Mouse (Mus musculus) neural tube, embryonic 11.5 days (tissue): ENCODE results near the gene Gm42372. TPM values are rescaled to one million over a fixed set of nuclear protein-coding genes. Genes with fewer than 3 reads are reported as not detected.
A peak's percentile ranks its signal among the peaks of the same experiment; 100 is the strongest.

Experiments used
- ATAC-seq: fragments of 200-750 bp; cut with Nextera tagmentation; 2 replicates; pipeline ENCODE4 v1.8.0; 2017; ENCODE audit warnings: moderate number of reproducible peaks, mild to moderate bottlenecking, moderate TSS enrichment, moderate library complexity; ENCODE audit not compliant: insufficient read depth, low FRiP score, low TSS enrichment
- DNase-seq: peaks from one replicate; pipeline ENCODE4 v3.0.0-alpha.2; 2015; ENCODE audit warnings: low spot score
- H3K27ac ChIP-seq: fragments of 300-500 bp; sonication (generic); 2 replicates; pipeline ENCODE4 v1.5.1; 2014; ENCODE audit warnings: low read depth, mild to moderate bottlenecking, low read length
- H3K27me3 ChIP-seq: fragments of 300-500 bp; sonication (generic); 2 replicates; pipeline ENCODE4 v1.6.1; 2014; ENCODE audit warnings: mild to moderate bottlenecking, low read length, mixed read lengths; ENCODE audit not compliant: control insufficient read depth, insufficient read depth
- H3K36me3 ChIP-seq: fragments of 300-500 bp; sonication (generic); 2 replicates; pipeline ENCODE4 v1.6.1; 2014; ENCODE audit warnings: mild to moderate bottlenecking, low read length, moderate library complexity, mixed read lengths; ENCODE audit not compliant: control insufficient read depth, insufficient read depth
- H3K4me1 ChIP-seq: fragments of 300-500 bp; sonication (generic); 2 replicates; pipeline ENCODE4 v1.6.1; 2014; ENCODE audit warnings: low read length, mixed read lengths; ENCODE audit not compliant: control insufficient read depth, insufficient read depth
- H3K4me2 ChIP-seq: fragments of 300-500 bp; sonication (generic); 2 replicates; pipeline ENCODE4 v1.6.1; 2014; ENCODE audit warnings: low read depth, mild to moderate bottlenecking, moderate library complexity
- H3K4me3 ChIP-seq: fragments of 300-500 bp; sonication (generic); 2 replicates; pipeline ENCODE4 v1.5.1; 2014; ENCODE audit warnings: low read depth, low read length
- H3K9ac ChIP-seq: fragments of 300-500 bp; sonication (generic); 2 replicates; pipeline ENCODE4 v1.6.1; 2014; ENCODE audit warnings: mild to moderate bottlenecking, low read length
- H3K9me3 ChIP-seq: fragments of 300-500 bp; sonication (generic); 2 replicates; pipeline ENCODE4 v1.6.1; 2016; ENCODE audit warnings: low read length; ENCODE audit not compliant: control insufficient read depth
- WGBS: fragments of 180-500 bp; shearing (Covaris S2); extraction: QIAGEN DNeasy Blood & Tissue Kit; methylation state at CpG from one replicate; pipeline ENCODE4 v1.1.7; 2014; 5-methylcytosine and 5-hydroxymethylcytosine counted together
- polyA plus RNA-seq: library from polyadenylated mRNA; unstranded; fragments of >200 nt; fragmentation: Nextera tagmentation; extraction: Ambion mirVana; gene quantifications from 2 replicates; pipeline ENCODE4 v1.2.1, GENCODE M21; 2014

The Gm42372 gene
- polyA plus RNA-seq, 1 experiment from 2014 or later = 1.8 TPM

- no peak overlapping the region for H3K9ac ChIP-seq
- H3K4me1 ChIP-seq = 0 out of 2 replicates have a peak, but pooled peaks cover 4% of the 10 kb centered on the region
- H3K9me3 ChIP-seq = no peaks in the 10 kb centered on the region
- no peak overlapping the region for H3K4me2 ChIP-seq
- no peaks in the 10 kb centered on the region for H3K36me3 ChIP-seq
- DNase-seq (no peak), ATAC-seq (no peak)
- H3K4me3 ChIP-seq = no peak overlapping the region
- no peak overlapping the region for H3K27ac ChIP-seq
- H3K27me3 ChIP-seq = no peaks in the 10 kb centered on the region
- WGBS = 90% methylated on average over 4 of the region's 4 CpGs
These were observed 27.2 kb upstream of the Gm42372 start for GRCm38 (mm10) chr7:16955712-16956111.

- no peak for ATAC-seq
- no peaks in the 10 kb centered on the region for H3K36me3 ChIP-seq
- H3K4me1 ChIP-seq = 0 out of 2 replicates have a peak, but pooled peaks cover 4% of the 10 kb centered on the region
- peak; percentile 55 for DNase-seq
- H3K9ac ChIP-seq = no peak overlapping the region
- H3K4me2 ChIP-seq = no peak overlapping the region
- no peak overlapping the region for H3K4me3 ChIP-seq
- no peaks in the 10 kb centered on the region for H3K9me3 ChIP-seq
- 54% methylated on average over 15 of the region's 15 CpGs for WGBS
- peak overlapping the region; percentile 24; the same call in 1 of the 2 replicates for H3K27ac ChIP-seq
- H3K27me3 ChIP-seq = no peaks in the 10 kb centered on the region
These were observed 26.2 kb upstream of the Gm42372 start for GRCm38 (mm10) chr7:16956410-16957265.

- Histone ChIP-seq H3K36me3 (no peaks in the 10 kb centered on the region), H3K4me3 (peak within 1 kb of the TSS; percentile 22; the same call in 1 of the 2 replicates), H3K27me3 (no peaks in the 10 kb centered on the region), H3K4me1 (0 out of 2 replicates have a peak, but pooled peaks cover 4% of the 10 kb centered on the region), H3K9me3 (no peaks in the 10 kb centered on the region), H3K27ac (peak within 1 kb of the TSS; percentile 89), H3K9ac (peak within 1 kb of the TSS; percentile 31; the same call in 1 of the 2 replicates), H3K4me2 (peak within 1 kb of the TSS; percentile 53)
- DNase-seq = peak; percentile 94
- ATAC-seq = peak; percentile 96
- WGBS = 18% methylated on average over 17 of the region's 17 CpGs
These were observed 23.2 kb upstream of the Gm42372 start, which contains the start of gene Pnmal1 for GRCm38 (mm10) chr7:16959539-16960187. Gene Pnmal1 (plus strand): TSS chr7:16959679.

- H3K4me3 ChIP-seq = no peak overlapping the region
- H3K27ac ChIP-seq = no peak overlapping the region
- H3K27me3 ChIP-seq = no peaks in the 10 kb centered on the region
- no peak overlapping the region for H3K9ac ChIP-seq
- H3K4me2 ChIP-seq = no peak overlapping the region
- 75% methylated on average over 5 of the region's 5 CpGs for whole genome bisulfite sequencing
- no peak for ATAC-seq
- no peak for DNase-seq
- 0 out of 2 replicates have a peak, but pooled peaks cover 4% of the 10 kb centered on the region for H3K4me1 ChIP-seq
- no peaks in the 10 kb centered on the region for H3K9me3 ChIP-seq
- H3K36me3 ChIP-seq = no peaks in the 10 kb centered on the region
These were observed 21.2 kb upstream of the Gm42372 start for GRCm38 (mm10) chr7:16961678-16962077.

- Histone ChIP-seq H3K4me2 (no peak overlapping the region), H3K27ac (no peak overlapping the region), H3K27me3 (no peaks in the 10 kb centered on the region), H3K9ac (no peak overlapping the region), H3K4me3 (no peak overlapping the region), H3K9me3 (no peaks in the 10 kb centered on the region), H3K36me3 (no peaks in the 10 kb centered on the region; the same call in 1 of the 2 replicates), H3K4me1 (no peaks in the 10 kb centered on the region)
- DNase-seq (no peak), ATAC-seq (no peak)
- 87% methylated on average over 6 of the region's 6 CpGs for WGBS
These were observed 14.5 kb upstream of the Gm42372 start for GRCm38 (mm10) chr7:16968414-16968813.

- Histone ChIP-seq H3K9ac (no peak overlapping the region), H3K36me3 (no peaks in the 10 kb centered on the region; the same call in 1 of the 2 replicates), H3K9me3 (no peaks in the 10 kb centered on the region), H3K4me2 (no peak overlapping the region), H3K27me3 (no peaks in the 10 kb centered on the region), H3K4me1 (no peaks in the 10 kb centered on the region), H3K27ac (no peak overlapping the region), H3K4me3 (no peak overlapping the region)
- DNase-seq (no peak), ATAC-seq (no peak)
- WGBS = 84% methylated on average over 3 of the region's 3 CpGs
These were observed 11.7 kb upstream of the Gm42372 start for GRCm38 (mm10) chr7:16971160-16971559.

GRCm38 (mm10) chr7:16974018-16974417, 8.9 kb upstream of the Gm42372 start:
- H3K4me1 ChIP-seq = no peaks in the 10 kb centered on the region
- H3K36me3 ChIP-seq = no peaks in the 10 kb centered on the region; the same call in 1 of the 2 replicates
- no peaks in the 10 kb centered on the region for H3K9me3 ChIP-seq
- no peaks in the 10 kb centered on the region for H3K27me3 ChIP-seq
- H3K4me2 ChIP-seq = no peak overlapping the region
- 45% methylated on average over 6 of the region's 6 CpGs for WGBS
- peak; percentile 40 for DNase-seq
- no peak overlapping the region for H3K4me3 ChIP-seq
- peak; percentile 45; the same call in 1 of the 2 replicates for ATAC-seq
- no peak overlapping the region for H3K27ac ChIP-seq
- H3K9ac ChIP-seq = no peak overlapping the region

GRCm38 (mm10) chr7:16976298-16976697, 6.6 kb upstream of the Gm42372 start:
- no peaks in the 10 kb centered on the region for H3K36me3 ChIP-seq
- H3K9me3 ChIP-seq = no peaks in the 10 kb centered on the region
- H3K4me2 ChIP-seq = no peak overlapping the region
- H3K27ac ChIP-seq = no peak overlapping the region
- WGBS = 71% methylated on average over 8 of the region's 8 CpGs
- H3K4me3 ChIP-seq = no peak overlapping the region
- no peaks in the 10 kb centered on the region for H3K27me3 ChIP-seq
- peaks cover 5% of the 10 kb centered on the region; the same call in 1 of the 2 replicates for H3K4me1 ChIP-seq
- DNase-seq (no peak), ATAC-seq (no peak)
- H3K9ac ChIP-seq = no peak overlapping the region
